Mouse (Mus musculus) right cerebral cortex, postnatal 14 days (tissue): ENCODE measurements around the gene Trank1.

Source experiments
- DNase-seq: peaks from one replicate; pipeline ENCODE4 v3.0.0; 2022

Trank1 gene

DNA sequence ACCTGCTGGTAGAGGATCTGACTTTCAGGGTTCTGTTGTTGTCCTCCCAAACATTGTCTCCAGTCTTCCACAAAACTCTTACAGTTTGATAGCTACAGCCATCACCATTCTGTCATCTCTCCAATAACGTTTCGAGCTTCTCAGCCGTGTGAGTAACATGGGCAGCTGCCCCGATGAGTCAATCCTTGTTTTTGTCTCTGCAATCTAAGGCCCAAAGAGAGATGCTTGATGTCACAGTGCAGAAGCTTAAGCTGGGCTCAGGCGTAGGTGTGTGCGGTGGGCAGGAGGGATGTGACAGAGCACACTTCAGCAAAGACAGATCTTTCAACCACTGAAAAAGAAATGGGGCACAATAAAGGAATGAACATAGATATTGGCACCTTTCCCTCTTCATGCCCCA is 7.5 kb upstream of the Trank1 start:
- DNase-seq, result no peak

DNA sequence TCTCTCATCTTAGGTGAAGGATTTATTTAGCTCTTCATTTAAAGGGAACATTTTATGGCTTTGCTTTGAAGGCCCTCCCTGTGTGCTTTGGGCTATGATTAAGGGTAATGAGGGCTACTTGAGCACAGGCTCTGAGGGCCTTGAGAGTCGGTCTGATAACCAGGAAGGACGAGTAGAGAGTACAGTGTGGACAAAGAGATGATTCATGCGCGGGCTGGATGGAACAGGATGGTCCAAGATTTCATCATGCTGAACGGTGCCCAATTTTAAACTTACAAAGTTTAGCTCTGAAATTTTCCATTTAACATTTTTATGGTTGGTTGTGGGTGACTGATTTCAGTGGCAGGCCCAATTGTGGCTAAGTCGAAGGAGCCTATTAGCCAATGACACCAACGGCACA is 5.4 kb upstream of the Trank1 start:
- DNase-seq, result no peak

DNA sequence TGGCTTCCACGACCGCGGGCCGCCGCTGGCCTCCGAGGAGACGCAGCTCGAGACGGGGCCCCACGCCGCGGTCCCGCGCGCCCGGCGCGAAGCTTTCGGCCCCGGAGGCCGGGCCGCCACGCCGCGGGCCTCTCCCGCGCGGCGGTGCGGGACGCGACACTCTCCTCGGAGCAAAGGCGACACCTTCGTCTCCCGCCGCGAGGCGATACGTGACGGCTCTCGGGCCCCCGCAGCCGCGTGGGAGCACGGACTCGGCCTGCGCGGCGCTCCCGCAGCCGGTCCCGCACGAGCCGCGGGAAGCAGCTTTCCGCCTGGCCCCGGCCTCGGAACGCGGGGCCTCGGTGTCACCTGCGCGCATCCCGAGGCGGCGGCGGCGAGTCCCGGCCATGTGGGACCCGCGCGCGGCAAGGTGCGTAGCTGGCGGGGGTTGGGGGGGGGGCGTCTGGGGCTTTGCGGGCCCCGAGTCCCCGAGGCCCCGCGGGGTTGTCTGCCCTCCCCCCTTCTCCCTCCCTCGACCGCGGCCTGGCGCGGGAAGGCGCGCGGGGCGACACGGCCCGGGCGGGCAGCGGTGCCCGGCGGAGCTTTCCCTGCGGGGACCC is 403 bp downstream of the Trank1 start:
- peak; percentile 37 for DNase-seq

DNA sequence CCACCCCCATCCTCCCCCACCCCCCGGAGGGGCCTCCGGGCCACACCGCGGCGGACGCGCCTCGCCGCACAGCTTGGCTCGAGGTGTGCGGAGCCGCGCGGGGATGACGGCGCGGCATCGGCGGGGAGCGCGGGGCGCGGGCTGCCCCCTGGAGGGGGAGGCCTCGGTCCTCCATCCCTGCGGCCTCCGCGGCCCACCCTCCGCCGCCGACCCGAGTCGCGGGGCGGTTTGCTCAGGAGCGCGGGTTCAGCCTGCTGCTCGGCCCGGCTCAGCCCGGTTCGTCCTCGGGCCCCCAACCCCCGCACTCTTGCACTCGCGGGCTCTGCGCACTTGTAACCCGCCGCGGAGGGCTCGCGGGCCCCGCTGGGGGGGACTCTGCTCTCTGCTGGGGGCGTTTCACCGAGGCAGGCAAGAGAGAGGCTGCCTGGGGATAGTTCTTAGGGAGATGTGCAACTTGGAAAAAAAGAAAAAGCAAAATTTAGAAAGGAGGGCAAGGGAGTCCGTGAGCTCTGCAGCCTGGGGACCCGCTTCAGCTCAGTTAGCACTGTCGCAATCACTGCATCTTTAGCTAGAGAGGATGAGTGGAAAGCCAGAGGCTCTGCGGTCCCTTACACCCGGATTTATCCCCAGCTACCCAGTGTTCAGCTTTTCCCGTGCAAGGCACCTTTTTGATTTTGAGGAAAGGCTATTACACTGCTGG is 1.1 kb downstream of the Trank1 start:
- DNase-seq, result peak; percentile 30

DNA sequence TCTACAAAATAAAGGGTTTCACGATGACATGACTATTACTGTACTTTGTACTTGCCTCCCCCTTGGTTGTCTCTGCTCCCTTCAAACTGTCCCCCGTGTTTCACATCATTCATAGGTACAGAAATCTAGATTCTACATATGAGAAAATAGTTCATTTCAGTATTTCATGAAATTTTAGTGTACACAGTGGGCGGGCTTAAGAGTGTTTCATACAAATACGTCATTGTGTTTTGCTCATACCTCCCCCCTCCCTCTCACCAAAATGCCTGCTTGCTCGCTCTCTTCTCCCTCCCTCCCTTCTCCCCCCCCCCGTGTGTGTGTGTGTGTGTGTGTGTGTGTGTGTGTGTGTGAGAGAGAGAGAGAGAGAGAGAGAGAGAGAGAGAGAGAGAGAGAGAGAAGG is 1.8 kb downstream of the Trank1 start:
- DNase-seq, result no peak

DNA sequence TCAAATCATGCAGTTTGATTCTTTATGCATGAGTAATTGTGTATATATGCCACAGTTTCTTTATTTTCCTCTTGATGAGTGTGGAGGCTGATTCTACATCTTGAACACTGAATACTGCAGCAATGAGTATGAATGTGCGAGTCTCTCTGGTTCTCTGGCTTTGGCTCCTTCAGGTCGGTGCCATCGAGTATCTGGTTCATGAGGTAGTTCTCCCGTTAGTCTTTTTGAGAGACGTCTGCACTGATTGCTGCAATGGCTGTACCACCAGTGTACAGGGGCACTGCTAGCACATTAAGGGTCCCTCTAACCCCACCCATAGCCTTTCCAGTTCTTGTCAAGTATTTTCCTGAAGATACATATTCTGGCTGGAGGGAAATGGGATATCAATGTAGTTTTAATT is 2.3 kb downstream of the Trank1 start:
- DNase-seq, result no peak

DNA sequence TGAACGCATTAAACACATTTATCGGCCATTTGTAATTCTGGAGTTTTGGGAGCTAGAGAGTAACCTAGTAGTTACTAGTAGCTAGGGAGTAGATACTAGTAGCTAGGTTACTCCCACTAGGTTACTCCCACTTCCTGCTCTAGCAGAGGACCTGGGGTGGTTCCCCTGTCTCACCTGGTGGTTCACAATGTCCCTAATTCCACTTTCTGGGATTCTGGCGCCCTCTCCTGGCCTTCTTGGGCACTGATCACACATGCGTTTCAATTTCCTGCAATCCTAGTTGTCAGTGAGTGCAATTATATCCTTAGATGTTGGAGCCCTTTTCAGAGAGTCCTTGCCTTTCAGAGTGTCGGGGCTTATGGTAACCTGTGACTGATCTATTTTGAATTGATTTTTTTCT is 2.7 kb downstream of the Trank1 start:
- peak; percentile 67 for DNase-seq

DNA sequence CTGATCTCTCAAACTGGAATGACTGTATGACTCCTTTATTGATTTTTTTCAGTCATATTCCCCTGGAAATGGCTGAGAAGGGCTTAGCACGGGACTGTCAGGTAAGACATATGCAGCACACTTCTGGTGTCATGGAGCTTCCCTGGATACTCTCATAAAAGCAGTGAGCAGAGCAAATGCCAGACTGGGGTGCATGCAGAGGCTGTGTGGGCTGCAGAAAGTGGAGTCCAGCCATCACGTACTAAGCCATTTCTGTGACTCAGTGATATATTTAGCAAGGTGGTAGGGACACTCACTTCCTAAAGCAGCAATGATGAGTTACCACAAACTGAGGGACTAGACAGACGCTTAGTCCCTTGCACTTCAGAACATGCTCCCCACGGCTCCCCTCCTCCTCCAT is 9.4 kb downstream of the Trank1 start:
- DNase-seq, result no peak

DNA sequence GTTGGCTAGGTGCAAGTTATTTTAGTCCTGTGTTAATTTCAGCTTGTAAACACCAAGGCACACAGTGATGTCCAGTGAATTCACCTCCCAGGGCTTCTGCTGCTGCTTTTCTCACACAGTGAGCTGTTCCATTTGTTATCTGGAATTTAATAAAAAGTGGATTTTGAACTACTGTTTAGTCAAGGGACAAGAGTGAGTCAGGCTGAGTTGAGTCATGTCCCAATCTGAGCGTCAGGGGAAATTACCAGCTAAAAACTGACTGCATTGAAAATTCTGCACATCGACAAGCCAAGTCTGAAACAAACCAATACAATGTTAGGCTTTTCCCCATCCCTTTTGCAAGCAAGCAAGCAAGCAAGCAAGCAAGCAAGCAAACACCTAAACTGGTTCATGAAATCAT is 13.3 kb downstream of the Trank1 start:
- DNase-seq, result no peak

DNA sequence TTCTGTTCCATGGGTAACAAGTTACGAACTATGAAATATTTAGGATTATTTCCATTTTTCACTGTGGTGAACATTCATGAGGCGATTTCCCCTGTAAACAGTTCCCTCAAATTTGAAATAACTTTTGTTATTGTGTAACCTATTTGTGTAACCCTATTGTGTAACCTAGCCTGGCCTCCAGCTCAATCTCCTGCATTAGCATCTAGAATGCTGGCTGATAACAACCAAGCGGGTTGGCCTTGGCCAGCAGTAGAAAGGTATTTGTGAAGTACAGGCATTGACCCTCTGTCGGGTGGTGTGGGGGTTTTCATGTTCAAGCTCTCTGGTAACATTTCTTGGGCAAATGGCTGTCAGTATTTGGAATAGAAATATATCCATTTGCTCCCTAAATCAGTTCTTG is 18.3 kb downstream of the Trank1 start:
- DNase-seq, result no peak

DNA sequence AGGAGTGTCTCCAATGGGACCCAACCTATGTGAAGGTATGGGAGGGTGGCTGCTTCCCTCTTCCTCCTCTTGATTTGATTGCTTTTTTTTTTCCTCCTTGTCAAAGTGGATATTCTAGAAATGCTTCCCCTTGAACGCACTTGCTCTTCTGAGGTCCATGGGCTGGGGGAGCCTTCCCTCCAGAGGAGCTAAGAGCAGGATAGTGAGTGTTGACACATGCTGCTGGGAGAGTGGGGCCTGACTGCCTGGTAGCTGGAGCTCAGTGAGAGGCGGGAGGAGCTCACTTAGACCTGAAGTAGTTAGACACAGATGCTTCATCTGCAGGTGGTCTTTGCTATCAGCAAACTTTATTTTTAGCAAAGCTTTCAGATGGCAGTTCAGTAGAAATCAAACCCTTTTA is 22.3 kb downstream of the Trank1 start:
- no peak for DNase-seq

DNA sequence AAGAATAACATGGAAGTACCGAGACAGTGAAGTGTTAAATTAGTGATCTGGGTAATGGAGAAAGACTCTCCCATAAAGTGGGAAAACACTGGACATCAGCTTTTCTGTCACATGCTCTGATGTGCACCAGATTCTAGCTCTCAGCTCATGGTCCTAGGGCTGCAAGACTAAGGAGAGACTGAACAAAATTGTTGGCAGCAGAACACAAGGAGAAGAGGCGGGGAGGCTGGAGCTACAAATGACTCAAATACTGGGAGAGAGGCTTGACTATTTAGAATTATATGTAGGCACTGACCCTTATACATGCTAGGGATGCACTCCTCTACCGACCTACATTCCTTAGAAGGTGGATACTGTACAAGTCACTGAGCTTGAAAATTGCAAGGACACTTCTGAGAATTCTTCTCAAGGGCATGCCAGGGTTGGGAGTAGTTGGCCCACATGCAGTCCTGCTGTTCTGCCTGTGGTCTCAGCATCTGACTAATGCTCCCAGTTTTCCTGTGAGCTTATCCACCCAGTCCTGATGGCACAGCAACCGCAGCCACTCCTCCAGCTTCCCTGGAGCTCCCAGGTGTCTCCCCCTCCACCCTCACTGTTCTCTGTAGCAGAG is 23.1 kb downstream of the Trank1 start:
- DNase-seq, result no peak

DNA sequence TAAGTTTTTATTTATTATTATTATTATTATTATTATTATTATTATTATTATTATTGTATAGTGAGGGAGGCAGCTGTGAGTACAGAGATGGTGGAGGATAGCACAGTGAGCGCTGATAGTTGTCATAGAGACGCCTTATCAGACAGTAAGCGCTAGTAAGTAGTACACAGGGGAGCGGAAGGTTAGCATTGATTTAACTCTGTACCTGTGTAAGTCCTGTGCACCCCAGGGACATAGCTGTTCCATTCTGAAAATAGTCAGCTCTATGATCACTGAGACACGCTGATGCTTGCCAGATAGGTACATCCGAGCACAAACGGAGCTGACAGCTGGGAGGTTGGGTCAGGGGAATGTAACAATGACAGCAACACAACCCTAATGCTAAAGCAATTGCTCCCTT is 39.7 kb downstream of the Trank1 start:
- no peak for DNase-seq

DNA sequence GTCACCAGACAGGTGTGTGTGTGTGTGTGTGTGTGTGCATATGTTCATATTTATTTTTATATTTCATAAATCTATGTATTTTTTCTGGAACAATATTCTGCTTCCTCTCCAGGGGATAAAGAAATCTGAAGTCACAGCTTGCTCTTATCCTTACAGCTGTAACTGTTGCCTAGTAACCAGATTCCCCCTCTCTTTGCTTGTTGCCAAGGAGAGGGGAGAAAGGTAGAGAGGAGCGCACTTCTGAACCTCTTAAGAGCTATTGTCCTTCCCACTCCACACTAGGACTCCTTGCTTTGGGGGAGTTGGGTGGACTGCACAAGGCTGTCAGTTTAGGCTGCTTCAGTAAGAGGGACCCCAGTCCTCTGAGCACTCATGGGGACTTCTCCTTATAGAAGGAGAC is 40.1 kb downstream of the Trank1 start:
- no peak for DNase-seq

DNA sequence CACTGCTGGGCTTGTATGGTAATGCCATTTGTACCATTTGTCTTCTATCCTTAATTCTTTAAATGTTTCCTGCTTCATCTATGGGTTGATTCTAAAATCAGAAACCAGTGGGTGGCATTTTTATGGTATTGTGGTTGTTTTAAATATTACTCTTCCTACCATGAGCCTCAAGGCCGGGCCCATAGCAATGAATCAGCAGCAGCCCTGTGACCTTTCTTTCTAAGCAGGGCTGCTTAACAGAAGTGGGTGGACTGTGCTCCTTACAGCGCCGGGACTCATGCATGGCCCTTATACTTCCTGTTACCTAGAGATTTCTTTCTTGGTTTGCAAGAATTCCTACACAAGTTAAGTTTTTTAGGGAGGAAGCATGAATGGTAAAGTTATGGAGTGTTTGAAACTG is 41.1 kb downstream of the Trank1 start:
- no peak for DNase-seq

DNA sequence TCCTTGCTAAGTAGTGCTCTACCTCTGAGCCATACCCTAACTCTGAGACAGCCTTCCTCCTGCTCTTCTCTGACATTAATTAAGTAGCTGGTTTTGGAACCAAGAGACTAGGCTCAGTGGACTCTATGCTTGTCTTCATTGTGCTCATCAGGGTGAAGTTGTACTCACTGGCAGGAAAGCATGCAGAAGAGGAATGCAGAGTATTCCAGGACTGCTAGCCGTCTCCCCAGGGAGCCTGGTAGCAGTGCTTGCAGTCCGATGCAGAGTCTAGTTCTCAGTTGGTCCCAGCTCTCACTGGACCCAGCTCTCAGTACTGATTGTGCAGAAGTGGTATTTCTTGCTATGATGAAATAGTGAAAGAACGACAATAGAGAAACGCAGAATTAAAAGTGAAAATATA is 43.5 kb downstream of the Trank1 start:
- no peak for DNase-seq

DNA sequence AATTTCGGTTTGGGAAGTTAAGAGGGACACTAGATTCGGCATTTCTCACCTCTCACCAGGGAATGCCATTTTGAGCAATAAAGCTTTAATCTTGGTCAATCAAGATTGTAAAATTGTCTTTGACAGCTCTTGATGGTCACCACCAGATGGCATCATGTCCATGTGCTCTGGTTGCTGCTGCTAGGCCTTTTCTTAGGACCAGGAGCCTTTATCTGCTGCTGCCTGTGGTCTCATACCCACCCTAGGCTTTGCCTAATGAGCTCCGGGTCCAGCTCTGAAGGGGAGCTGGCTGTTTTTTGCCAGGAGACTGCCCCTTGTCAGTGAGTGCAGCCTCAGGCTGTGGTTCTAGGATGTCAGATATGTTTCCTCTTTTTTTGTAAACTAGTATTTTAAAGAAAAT is 44.8 kb downstream of the Trank1 start:
- no peak for DNase-seq

DNA sequence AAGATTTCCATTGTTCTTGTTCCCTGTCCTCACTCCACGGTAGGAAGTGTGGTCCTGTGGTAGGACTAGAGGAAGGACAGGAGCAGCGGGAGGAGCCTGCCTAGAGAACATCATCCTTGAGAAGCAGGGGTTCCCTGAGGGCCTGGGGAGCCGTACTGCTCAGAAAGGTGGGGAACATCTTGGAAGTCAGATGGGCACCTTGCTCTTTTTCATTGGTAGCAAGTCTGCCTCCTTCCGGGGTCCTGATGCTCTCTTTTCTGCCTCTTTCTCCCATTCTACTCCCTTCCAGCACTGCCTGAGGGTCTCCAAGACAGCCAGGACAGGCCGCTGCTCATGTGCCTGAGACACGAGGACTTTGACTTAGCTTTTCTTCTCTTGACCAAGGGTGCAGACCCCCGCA is 52.1 kb downstream of the Trank1 start:
- no peak for DNase-seq

DNA sequence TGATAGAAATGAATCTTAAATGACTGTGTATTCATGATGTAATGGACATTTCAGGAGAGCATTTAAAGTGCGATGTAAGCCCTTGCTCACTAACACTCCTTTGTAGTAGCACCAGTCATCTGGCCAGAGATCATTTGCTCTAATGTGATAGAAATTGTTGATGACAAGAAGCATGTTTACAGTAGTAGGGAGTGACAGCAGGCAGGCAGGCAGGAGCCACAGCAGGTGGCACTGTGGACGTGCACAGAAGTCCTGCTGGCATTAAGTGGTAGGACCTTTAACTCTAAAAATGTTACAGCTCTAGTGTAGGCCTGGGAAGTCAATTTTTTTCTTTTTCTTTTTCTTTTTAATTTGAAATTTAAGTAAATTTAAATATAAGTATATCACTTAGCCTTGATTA is 56.2 kb downstream of the Trank1 start:
- no peak for DNase-seq

DNA sequence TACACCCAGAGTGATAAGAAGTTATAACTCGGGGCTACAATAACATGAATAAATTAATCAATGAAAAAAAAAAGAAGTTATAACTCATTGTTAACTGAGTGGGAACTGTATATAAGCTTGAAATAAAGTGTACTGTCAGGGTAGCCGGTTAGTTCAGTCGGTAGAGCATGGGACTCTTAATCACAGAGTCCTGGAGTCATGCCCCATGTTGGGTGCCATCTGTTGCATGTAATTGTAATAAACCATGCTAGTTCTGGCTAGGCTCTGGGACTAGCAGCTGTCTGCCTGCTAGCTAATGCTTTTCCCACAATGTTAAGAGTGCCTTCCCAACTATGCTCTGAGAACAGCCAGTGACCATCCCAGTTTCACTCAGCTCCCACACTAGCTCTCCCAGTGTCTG is 60.5 kb downstream of the Trank1 start:
- DNase-seq, result no peak

DNA sequence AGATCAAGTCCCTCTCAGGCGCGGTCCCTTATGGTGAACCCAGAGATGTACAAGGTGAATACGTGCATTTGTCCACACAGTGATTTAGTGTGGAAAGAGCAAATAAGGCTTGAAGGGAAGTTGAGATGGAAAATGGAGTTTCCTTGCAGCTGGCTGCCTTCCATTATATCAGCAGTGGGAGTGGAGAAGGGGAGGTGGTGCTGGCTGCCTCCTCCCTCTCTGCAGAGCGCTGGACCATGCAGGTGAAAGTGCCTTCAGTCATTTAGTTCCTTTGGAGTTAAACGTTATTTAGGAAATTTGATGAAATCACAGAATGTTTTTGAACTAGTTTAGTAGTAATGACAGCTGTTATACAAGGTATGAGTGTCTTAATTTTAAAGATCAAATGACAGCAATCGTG is 66.3 kb downstream of the Trank1 start:
- DNase-seq, result no peak

DNA sequence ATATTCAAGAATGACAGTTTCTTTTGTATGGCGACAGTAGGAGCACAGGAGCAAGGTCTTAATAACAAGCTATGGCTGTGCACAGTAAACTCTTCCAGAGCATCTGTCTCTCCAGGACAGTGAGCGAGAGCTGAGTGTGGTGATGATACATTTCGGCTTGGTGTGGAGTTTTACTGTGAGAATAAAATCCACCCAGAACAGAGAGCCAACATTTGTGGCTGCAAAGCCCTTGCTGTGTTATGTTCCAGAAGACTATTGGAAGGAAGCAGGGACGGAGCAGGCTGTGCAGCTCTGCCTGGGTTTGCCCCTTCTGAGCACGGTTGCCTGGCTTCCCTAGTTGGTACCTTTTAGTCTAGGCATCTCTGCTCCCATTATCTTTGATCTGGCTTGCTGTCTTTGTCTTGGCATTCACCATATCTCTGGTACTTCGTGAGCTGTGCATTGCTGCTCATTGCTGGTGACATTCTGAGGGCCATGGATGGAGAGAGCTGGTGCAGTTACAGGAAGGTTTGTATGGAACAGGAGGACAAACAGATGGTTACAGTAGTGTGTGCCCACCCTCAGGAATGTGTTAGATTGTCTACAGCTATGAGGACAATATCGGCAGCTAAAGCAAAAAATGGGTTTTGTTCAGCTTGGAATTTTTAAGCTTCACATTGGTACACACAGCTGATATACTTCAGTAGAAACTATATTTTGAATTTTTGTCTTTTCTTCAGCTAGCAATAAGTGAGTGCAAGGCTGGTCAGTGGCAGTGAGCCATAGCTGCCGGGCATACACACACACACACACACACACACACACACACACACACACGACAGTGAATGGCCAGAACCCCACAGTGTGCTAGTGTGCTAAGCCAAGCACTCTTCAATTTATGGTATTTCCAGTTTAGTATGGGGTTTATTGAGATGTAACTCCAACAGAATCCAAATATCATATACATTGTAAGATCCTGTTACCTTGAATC is 69.8 kb downstream of the Trank1 start:
- DNase-seq, result no peak

DNA sequence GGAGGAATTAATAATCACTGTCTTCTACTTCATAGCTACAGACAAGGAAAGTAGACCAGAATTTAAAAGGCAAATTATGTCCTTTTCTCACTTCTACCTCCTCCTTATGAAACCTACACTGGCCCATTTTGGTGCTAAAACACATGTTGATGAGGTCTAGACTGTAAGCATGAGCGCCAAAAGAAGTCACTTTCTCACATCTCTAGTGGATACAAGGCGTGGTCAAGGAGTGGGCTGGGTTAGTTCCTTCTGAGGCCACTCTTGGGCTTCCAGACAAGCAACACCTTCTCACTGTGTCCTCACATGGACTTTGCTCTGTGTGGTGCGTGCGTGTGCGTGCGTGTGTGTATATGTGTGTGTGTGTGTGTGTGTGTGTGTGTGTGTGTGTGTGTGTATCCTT is 70.9 kb downstream of the Trank1 start:
- DNase-seq, result no peak

DNA sequence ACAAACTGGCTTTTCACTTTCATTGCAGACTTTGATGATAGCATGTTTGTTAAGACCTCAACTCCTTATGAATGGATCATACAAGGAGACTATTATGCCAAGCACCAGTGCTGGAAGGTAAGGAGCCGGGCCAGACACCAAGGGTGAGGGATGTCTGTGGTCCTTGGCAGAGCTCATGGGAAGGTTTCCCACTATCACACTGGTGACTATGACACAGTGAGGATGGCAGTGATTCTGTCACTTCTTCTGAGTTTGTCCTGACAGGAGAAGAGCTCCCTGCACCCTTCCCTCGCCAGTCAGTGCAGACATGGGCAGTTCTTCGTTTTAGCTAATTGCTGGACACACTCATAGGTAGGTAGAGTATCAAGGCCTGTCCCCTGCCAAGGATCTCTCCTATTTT is 71.5 kb downstream of the Trank1 start:
- no peak for DNase-seq
